Mouse (Mus musculus) lung, embryonic 15.5 days (tissue): Measurements from ENCODE around the gene Rnf166. TPM values are rescaled to one million over a fixed set of nuclear protein-coding genes. Genes with fewer than 3 reads are reported as not detected.

Experiments used
- ATAC-seq: fragments of 200-750 bp; cut with Nextera tagmentation; 2 replicates; pipeline ENCODE4 v1.8.0; 2017; ENCODE audit warnings: moderate number of reproducible peaks, borderline replicate concordance; ENCODE audit not compliant: low FRiP score, low TSS enrichment; ENCODE audit errors: extremely low read depth
- H3K27ac ChIP-seq: fragments of 300-500 bp; sonication (generic); 2 replicates; pipeline ENCODE4 v1.5.1; 2015; ENCODE audit warnings: moderate library complexity, mild to moderate bottlenecking, inconsistent platforms
- H3K27me3 ChIP-seq: fragments of 300-500 bp; sonication (generic); 2 replicates; pipeline ENCODE4 v1.6.1; 2015; ENCODE audit warnings: inconsistent platforms
- H3K36me3 ChIP-seq: fragments of 300-500 bp; sonication (generic); 2 replicates; pipeline ENCODE4 v1.6.1; 2015; ENCODE audit warnings: inconsistent platforms
- H3K4me1 ChIP-seq: fragments of 300-500 bp; sonication (generic); 2 replicates; pipeline ENCODE4 v1.6.1; 2015; ENCODE audit warnings: inconsistent platforms
- H3K4me2 ChIP-seq: fragments of 300-500 bp; sonication (generic); 2 replicates; pipeline ENCODE4 v1.6.1; 2015; ENCODE audit warnings: inconsistent platforms, mild to moderate bottlenecking, moderate library complexity
- H3K4me3 ChIP-seq: fragments of 300-500 bp; sonication (generic); 2 replicates; pipeline ENCODE4 v1.5.1; 2015; ENCODE audit warnings: mild to moderate bottlenecking, inconsistent platforms
- H3K9ac ChIP-seq: fragments of 300-500 bp; sonication (generic); 2 replicates; pipeline ENCODE4 v1.6.1; 2015; ENCODE audit warnings: inconsistent platforms
- H3K9me3 ChIP-seq: fragments of 300-500 bp; sonication (generic); 2 replicates; pipeline ENCODE4 v1.6.1; 2016; ENCODE audit warnings: inconsistent platforms
- WGBS: fragments of 180-500 bp; shearing (Covaris S2); methylation state at CpG from one replicate; pipeline ENCODE4 v1.1.7; 2015; 5-methylcytosine and 5-hydroxymethylcytosine counted together
- polyA plus RNA-seq: library from polyadenylated mRNA; unstranded; fragments of >200 nt; fragmentation: Nextera tagmentation; extraction: Ambion mirVana; gene quantifications from 2 replicates; pipeline ENCODE4 v1.2.1, GENCODE M21; 2015

Rnf166 gene
- polyA plus RNA-seq, 1 experiment from 2014 or later = 43.9 TPM

DNA sequence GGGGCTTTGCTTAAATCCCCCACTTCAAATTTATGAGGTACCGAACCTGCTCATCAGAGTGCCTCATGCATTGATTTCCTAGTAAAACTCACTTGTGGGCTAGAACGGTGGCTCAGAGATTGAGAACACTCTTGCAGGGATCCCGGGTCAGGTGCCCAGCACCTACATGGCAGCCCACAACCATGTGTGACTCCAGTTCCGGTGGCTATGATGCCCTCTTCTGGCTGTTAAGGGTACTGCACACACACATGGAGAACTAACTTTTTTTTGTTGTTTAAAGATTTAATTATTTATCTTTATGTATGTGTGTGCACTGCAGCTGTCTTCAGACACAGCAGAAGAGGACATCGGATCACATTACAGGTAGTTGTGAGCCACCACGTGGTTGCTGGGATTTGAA lies 40.5 kb downstream of the Rnf166 start:
- 89% methylated on average over 6 of the region's 6 CpGs for WGBS
- Histone ChIP-seq H3K36me3 (peaks cover 20% of the 10 kb centered on the region; the same call in 1 of the 2 replicates), H3K27me3 (no peaks in the 10 kb centered on the region), H3K27ac (no peak overlapping the region), H3K4me1 (peaks cover 31% of the 10 kb centered on the region), H3K4me3 (no peak overlapping the region), H3K9me3 (no peaks in the 10 kb centered on the region), H3K4me2 (no peak overlapping the region), H3K9ac (no peak overlapping the region)
- ATAC-seq = no peak

GRCm38 (mm10) chr8:122433269-122433905 lies 42.5 kb downstream of the Rnf166 start:
- H3K27ac ChIP-seq = peak overlapping the region; percentile 75
- peak overlapping the region; percentile 69 for H3K4me3 ChIP-seq

GRCm38 (mm10) chr8:122432443-122433268 lies 43.2 kb downstream of the Rnf166 start, which contains the start of gene Cyba:
TSS of gene Cyba (minus strand) at chr8:122432930.
- Histone ChIP-seq H3K4me3 (peak within 1 kb of the TSS; percentile 69), H3K9ac (peak within 1 kb of the TSS; percentile 77), H3K36me3 (peaks cover 20% of the 10 kb centered on the region; the same call in 1 of the 2 replicates), H3K4me1 (peaks cover 24% of the 10 kb centered on the region), H3K9me3 (no peaks in the 10 kb centered on the region), H3K4me2 (peak within 1 kb of the TSS; percentile 96), H3K27me3 (no peaks in the 10 kb centered on the region), H3K27ac (peak within 1 kb of the TSS; percentile 75)
- 2% methylated on average over 37 of the region's 45 CpGs for WGBS
- peak; percentile 90 for ATAC-seq

More at GRCm38 (mm10) chr8:122433269-122433905, 42.5 kb downstream of the Rnf166 start:
- peaks cover 28% of the 10 kb centered on the region for H3K4me1 ChIP-seq
- H3K9me3 ChIP-seq = no peaks in the 10 kb centered on the region
- 0 out of 2 replicates have a peak overlapping the region, but pooled peaks have one; percentile 77 for H3K9ac ChIP-seq
- no peaks in the 10 kb centered on the region for H3K27me3 ChIP-seq
- peak; percentile 33; the same call in 1 of the 2 replicates for ATAC-seq
- WGBS = 55% methylated on average over 11 of the region's 11 CpGs
- peaks cover 20% of the 10 kb centered on the region; the same call in 1 of the 2 replicates for H3K36me3 ChIP-seq
- H3K4me2 ChIP-seq = peak overlapping the region; percentile 96

- ATAC-seq = peak; percentile 23; the same call in 1 of the 2 replicates
- peaks cover 24% of the 10 kb centered on the region for H3K4me1 ChIP-seq
- WGBS = 24% methylated on average over 18 of the region's 18 CpGs
Observed at GRCm38 (mm10) chr8:122431694-122432442, 44.0 kb downstream of the Rnf166 start.

GRCm38 (mm10) chr8:122430646-122431045 lies 45.2 kb downstream of the Rnf166 start:
- WGBS = 65% methylated on average over 3 of the region's 3 CpGs
- Histone ChIP-seq H3K9me3 (no peaks in the 10 kb centered on the region), H3K27me3 (no peaks in the 10 kb centered on the region), H3K4me3 (no peak overlapping the region), H3K36me3 (peaks cover 7% of the 10 kb centered on the region; the same call in 1 of the 2 replicates), H3K4me1 (peaks cover 24% of the 10 kb centered on the region), H3K9ac (no peak overlapping the region), H3K27ac (no peak overlapping the region), H3K4me2 (no peak overlapping the region)
- ATAC-seq = no peak

More at GRCm38 (mm10) chr8:122431694-122432442, 44.0 kb downstream of the Rnf166 start:
- H3K27ac ChIP-seq = peak overlapping the region; percentile 75
- H3K9me3 ChIP-seq = no peaks in the 10 kb centered on the region
- no peaks in the 10 kb centered on the region for H3K27me3 ChIP-seq
- peak overlapping the region; percentile 96 for H3K4me2 ChIP-seq
- H3K36me3 ChIP-seq = peaks cover 17% of the 10 kb centered on the region; the same call in 1 of the 2 replicates
- H3K9ac ChIP-seq = peak overlapping the region; percentile 77
- peak overlapping the region; percentile 69 for H3K4me3 ChIP-seq

DNA sequence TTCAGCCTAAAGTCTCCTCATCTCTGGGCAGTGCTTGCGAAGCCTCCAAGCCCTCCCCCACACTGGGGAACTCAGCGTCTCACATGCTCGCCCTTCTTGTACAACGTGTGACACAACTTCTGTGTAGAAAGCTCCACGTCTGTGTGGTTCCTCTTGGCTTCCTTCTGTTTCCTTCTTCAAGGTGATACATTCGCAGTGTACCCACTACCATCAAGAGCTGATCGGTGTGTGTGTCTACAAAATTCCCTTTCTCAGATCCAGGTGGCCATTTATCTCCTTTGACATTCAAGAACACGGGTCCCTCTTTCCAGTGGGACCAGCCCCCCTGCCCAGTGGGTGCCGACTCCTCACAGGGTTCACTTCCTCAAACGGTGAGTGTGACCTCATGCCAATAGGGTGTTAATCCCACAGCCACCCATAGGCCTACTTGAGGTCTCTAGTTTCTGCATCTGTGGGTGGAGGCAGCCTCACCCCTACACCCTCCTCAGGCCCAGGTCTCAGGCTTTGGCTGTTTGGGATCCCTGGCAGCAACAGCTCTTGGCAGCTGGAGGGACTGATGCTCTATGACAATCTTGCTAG lies 45.7 kb downstream of the Rnf166 start:
- ATAC-seq = no peak
- H3K9ac ChIP-seq = no peak overlapping the region
- H3K27ac ChIP-seq = no peak overlapping the region

GRCm38 (mm10) chr8:122428163-122428562 lies 47.7 kb downstream of the Rnf166 start:
- no peak overlapping the region for H3K27ac ChIP-seq
- no peak for ATAC-seq
- H3K4me2 ChIP-seq = no peak overlapping the region
- no peak overlapping the region for H3K9ac ChIP-seq
- 83% methylated on average over 9 of the region's 9 CpGs for WGBS
- no peaks in the 10 kb centered on the region for H3K36me3 ChIP-seq
- no peaks in the 10 kb centered on the region for H3K27me3 ChIP-seq
- H3K9me3 ChIP-seq = no peaks in the 10 kb centered on the region
- H3K4me3 ChIP-seq = no peak overlapping the region
- H3K4me1 ChIP-seq = peaks cover 19% of the 10 kb centered on the region

More for the DNA sequence above, 45.7 kb downstream of the Rnf166 start:
- WGBS = 75% methylated on average over 10 of the region's 10 CpGs
- peaks cover 24% of the 10 kb centered on the region for H3K4me1 ChIP-seq
- H3K4me3 ChIP-seq = no peak overlapping the region
- no peaks in the 10 kb centered on the region for H3K27me3 ChIP-seq
- peaks cover 7% of the 10 kb centered on the region; the same call in 1 of the 2 replicates for H3K36me3 ChIP-seq
- no peaks in the 10 kb centered on the region for H3K9me3 ChIP-seq
- H3K4me2 ChIP-seq = no peak overlapping the region

DNA sequence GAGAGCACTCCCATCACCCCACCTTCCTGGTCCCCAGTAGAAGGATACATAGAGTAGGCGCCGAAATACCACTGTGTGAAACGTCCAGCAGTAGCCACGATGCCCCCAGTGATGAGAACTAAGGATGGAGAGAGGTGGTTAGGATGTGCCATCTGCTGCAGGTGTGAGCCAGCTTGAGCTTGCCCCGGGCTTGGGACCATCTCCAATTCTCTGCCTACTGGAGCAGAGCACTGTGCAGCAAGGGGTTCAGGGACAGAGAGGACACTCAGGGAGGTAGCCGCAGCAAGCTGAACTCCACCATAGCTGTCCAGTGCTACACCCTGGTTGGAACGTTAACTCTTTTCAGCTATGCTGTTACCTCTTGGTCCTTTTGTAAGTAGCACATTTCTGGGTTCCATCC lies 48.3 kb downstream of the Rnf166 start:
- no peak for ATAC-seq
- no peak overlapping the region for H3K9ac ChIP-seq
- H3K9me3 ChIP-seq = no peaks in the 10 kb centered on the region
- 87% methylated on average over 7 of the region's 7 CpGs for WGBS
- H3K36me3 ChIP-seq = no peaks in the 10 kb centered on the region
- no peaks in the 10 kb centered on the region for H3K27me3 ChIP-seq
- peaks cover 13% of the 10 kb centered on the region for H3K4me1 ChIP-seq
- no peak overlapping the region for H3K4me3 ChIP-seq
- H3K4me2 ChIP-seq = no peak overlapping the region
- H3K27ac ChIP-seq = no peak overlapping the region

DNA sequence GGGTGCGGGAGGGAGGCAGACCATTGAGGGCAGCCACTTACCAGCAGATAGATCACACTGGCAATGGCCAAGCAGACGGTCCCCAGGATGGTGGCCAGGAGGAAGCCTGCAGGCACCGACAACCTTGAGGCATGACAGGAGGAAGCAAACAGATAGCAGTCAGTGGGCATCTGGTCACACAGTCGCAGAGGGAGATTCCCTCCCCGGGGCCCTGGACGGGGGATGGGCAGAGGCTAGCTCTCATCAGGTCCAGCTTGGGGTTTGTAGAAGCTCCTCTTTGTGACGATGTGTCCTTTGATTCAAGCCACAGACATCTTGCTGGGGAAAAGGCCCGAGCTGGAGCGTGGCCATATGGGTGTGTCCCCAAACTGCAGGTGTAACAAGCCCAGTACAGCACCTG lies 49.7 kb downstream of the Rnf166 start:
- H3K4me3 ChIP-seq = no peak overlapping the region
- H3K9me3 ChIP-seq = no peaks in the 10 kb centered on the region
- H3K27ac ChIP-seq = no peak overlapping the region
- H3K27me3 ChIP-seq = no peaks in the 10 kb centered on the region
- WGBS = 66% methylated on average over 9 of the region's 9 CpGs
- peaks cover under 1% of the 10 kb centered on the region for H3K4me1 ChIP-seq
- no peak for ATAC-seq
- no peaks in the 10 kb centered on the region for H3K36me3 ChIP-seq
- no peak overlapping the region for H3K9ac ChIP-seq
- no peak overlapping the region for H3K4me2 ChIP-seq

- Histone ChIP-seq H3K27ac (no peak overlapping the region), H3K4me1 (0 out of 2 replicates have a peak, but pooled peaks cover 9% of the 10 kb centered on the region), H3K36me3 (peaks cover 5% of the 10 kb centered on the region; the same call in 1 of the 2 replicates), H3K9ac (no peak overlapping the region), H3K4me3 (no peak overlapping the region), H3K27me3 (no peaks in the 10 kb centered on the region), H3K9me3 (no peaks in the 10 kb centered on the region), H3K4me2 (no peak overlapping the region)
- ATAC-seq = no peak
- 42% methylated on average over 5 of the region's 5 CpGs for WGBS
Observed at GRCm38 (mm10) chr8:122423659-122424058, 52.2 kb downstream of the Rnf166 start.

- Histone ChIP-seq H3K4me2 (no peak overlapping the region), H3K27me3 (no peaks in the 10 kb centered on the region), H3K4me3 (no peak overlapping the region), H3K9ac (no peak overlapping the region), H3K27ac (no peak overlapping the region), H3K4me1 (0 out of 2 replicates have a peak, but pooled peaks cover 9% of the 10 kb centered on the region), H3K36me3 (peaks cover 9% of the 10 kb centered on the region; the same call in 1 of the 2 replicates), H3K9me3 (no peaks in the 10 kb centered on the region)
- WGBS = 79% methylated on average over 24 of the region's 24 CpGs
- no peak for ATAC-seq
Observed at GRCm38 (mm10) chr8:122423217-122423616, 52.6 kb downstream of the Rnf166 start.
